Mouse (Mus musculus) C2C12 (cell line): ENCODE data around the gene Ift74. TPM values are rescaled to one million over a fixed set of nuclear protein-coding genes. Genes with fewer than 3 reads are reported as not detected.

Source experiments
- H3K27me3 ChIP-seq: one replicate; pipeline ENCODE4 v1.6.1; 2011; ENCODE audit not compliant: control insufficient read depth, insufficient read depth, insufficient read length
- H3K36me3 ChIP-seq: one replicate; pipeline ENCODE4 v1.6.1; 2011; ENCODE audit not compliant: control insufficient read depth, insufficient read depth
- H3K4me3 ChIP-seq: one replicate; pipeline ENCODE4 v1.5.1; 2011; ENCODE audit warnings: mild to moderate bottlenecking, control low read depth; ENCODE audit not compliant: poor library complexity, insufficient read depth, severe bottlenecking
- H3K79me2 ChIP-seq: one replicate; pipeline ENCODE4 v1.6.1; 2011; ENCODE audit not compliant: control insufficient read depth, insufficient read depth
- H3K79me3 ChIP-seq: one replicate; pipeline ENCODE4 v1.6.1; 2011; ENCODE audit warnings: low read depth, control low read depth
- H3ac ChIP-seq: one replicate; pipeline ENCODE3; 2011; ENCODE audit warnings: low read depth; ENCODE audit not compliant: control insufficient read depth, insufficient read length
- CEBPB ChIP-seq: IDR thresholded peaks from one replicate; pipeline ENCODE4 v1.6.1; 2011; ENCODE audit warnings: low read depth, mild to moderate bottlenecking, control low read depth, moderate library complexity
- CTCF ChIP-seq: IDR thresholded peaks from one replicate; pipeline ENCODE4 v1.5.1; 2011; ENCODE audit not compliant: control insufficient read depth, insufficient read depth, insufficient read length
- FOSL1 ChIP-seq: IDR thresholded peaks from one replicate; pipeline ENCODE4 v1.8.0; 2011; ENCODE audit warnings: mild to moderate bottlenecking, low read length; ENCODE audit not compliant: poor library complexity, insufficient read depth, severe bottlenecking
- MAX ChIP-seq: IDR thresholded peaks from one replicate; pipeline ENCODE4 v1.6.1; 2011; ENCODE audit warnings: mild to moderate bottlenecking, control low read depth
- MYOD1 ChIP-seq: IDR thresholded peaks from one replicate; pipeline ENCODE4 v1.6.1; 2011; ENCODE audit warnings: low read depth; ENCODE audit not compliant: control insufficient read depth, insufficient read length
- MYOG ChIP-seq: IDR thresholded peaks from one replicate; pipeline ENCODE4 v1.6.1; 2011; ENCODE audit not compliant: control insufficient read depth, insufficient read length; ENCODE audit errors: extremely low read depth
- USF1 ChIP-seq: IDR thresholded peaks from one replicate; pipeline ENCODE4 v1.6.1; 2011; ENCODE audit warnings: low read depth, mild to moderate bottlenecking, control low read depth, moderate library complexity
- polyA plus RNA-seq: library from polyadenylated mRNA; unstranded; fragments of >200 nt; fragmentation: generic; extraction: Trizol; gene quantifications from one replicate; pipeline ENCODE4 v1.2.1, GENCODE M21; 2012; ENCODE audit warnings: missing spikeins

Ift74 gene
- polyA plus RNA-seq, 1 experiment, result 9.1 TPM

GRCm38 (mm10) chr4:94602496-94603030, 11.7 kb upstream of the Ift74 start:
- Histone ChIP-seq H3K36me3 (peaks cover 6% of the 10 kb centered on the region), H3K79me3 (peaks cover 51% of the 10 kb centered on the region), H3K27me3 (no peaks in the 10 kb centered on the region), H3K4me3 (peak overlapping the region; percentile 99), H3ac (peak overlapping the region; percentile 99), H3K79me2 (peaks cover 65% of the 10 kb centered on the region)
- TF ChIP-seq CTCF (no peak), MYOG (no peak)

- Histone ChIP-seq H3K79me2 (peaks cover 59% of the 10 kb centered on the region), H3K79me3 (peaks cover 46% of the 10 kb centered on the region), H3ac (peak within 1 kb of the TSS; percentile 99), H3K27me3 (no peaks in the 10 kb centered on the region), H3K4me3 (peak within 1 kb of the TSS; percentile 99), H3K36me3 (peaks cover 6% of the 10 kb centered on the region)
- TF ChIP-seq FOSL1, result no peak
- peak; percentile 15 for TF ChIP-seq MAX
These were observed 11.2 kb upstream of the Ift74 start, which contains the start of gene Plaa for GRCm38 (mm10) chr4:94603031-94603629. TSS of gene Plaa (minus strand) at chr4:94603244.

GRCm38 (mm10) chr4:94604452-94605019, 9.8 kb upstream of the Ift74 start:
- H3K79me2 ChIP-seq, result peaks cover 45% of the 10 kb centered on the region
- TF ChIP-seq MAX, result no peak
- no peak for TF ChIP-seq USF1
- no peak for TF ChIP-seq FOSL1
- TF ChIP-seq MYOG, result no peak
- TF ChIP-seq CTCF, result no peak
- no peak for TF ChIP-seq CEBPB
- no peak overlapping the region for H3ac ChIP-seq
- H3K27me3 ChIP-seq, result no peaks in the 10 kb centered on the region
- H3K79me3 ChIP-seq, result peaks cover 33% of the 10 kb centered on the region
- no peaks in the 10 kb centered on the region for H3K36me3 ChIP-seq
- H3K4me3 ChIP-seq, result no peak overlapping the region

GRCm38 (mm10) chr4:94605591-94605990, 8.7 kb upstream of the Ift74 start:
- Histone ChIP-seq H3K27me3 (no peaks in the 10 kb centered on the region), H3K4me3 (no peak overlapping the region), H3K36me3 (no peaks in the 10 kb centered on the region), H3ac (no peak overlapping the region), H3K79me2 (peaks cover 35% of the 10 kb centered on the region), H3K79me3 (peaks cover 24% of the 10 kb centered on the region)
- TF ChIP-seq FOSL1 (no peak), CTCF (no peak), USF1 (no peak), MYOG (no peak), MYOD1 (no peak), MAX (no peak), CEBPB (no peak)

- Histone ChIP-seq H3K36me3 (no peaks in the 10 kb centered on the region), H3K27me3 (no peaks in the 10 kb centered on the region), H3K79me2 (peaks cover 10% of the 10 kb centered on the region), H3K4me3 (no peak overlapping the region), H3K79me3 (peaks cover 9% of the 10 kb centered on the region), H3ac (no peak overlapping the region)
- TF ChIP-seq USF1 (no peak), CTCF (no peak), MAX (no peak)
These were observed 4.0 kb upstream of the Ift74 start for GRCm38 (mm10) chr4:94610339-94610738.

- TF ChIP-seq MAX, result no peak
- TF ChIP-seq MYOD1, result no peak
- no peak for TF ChIP-seq FOSL1
- TF ChIP-seq MYOG, result no peak
- TF ChIP-seq CEBPB, result no peak
- no peak for TF ChIP-seq USF1
- no peak for TF ChIP-seq CTCF
These were observed 326 bp downstream of the Ift74 start for GRCm38 (mm10) chr4:94614627-94615006.

More at GRCm38 (mm10) chr4:94614627-94615006, 326 bp downstream of the Ift74 start:
- Histone ChIP-seq H3K27me3 (no peaks in the 10 kb centered on the region), H3K79me2 (peaks cover 37% of the 10 kb centered on the region), H3K79me3 (peaks cover 23% of the 10 kb centered on the region), H3ac (peak overlapping the region; percentile 78), H3K36me3 (peaks cover 4% of the 10 kb centered on the region), H3K4me3 (peak overlapping the region; percentile 89)
